Mouse (Mus musculus): ENCODE data around the gene Gm49336.

DNA sequence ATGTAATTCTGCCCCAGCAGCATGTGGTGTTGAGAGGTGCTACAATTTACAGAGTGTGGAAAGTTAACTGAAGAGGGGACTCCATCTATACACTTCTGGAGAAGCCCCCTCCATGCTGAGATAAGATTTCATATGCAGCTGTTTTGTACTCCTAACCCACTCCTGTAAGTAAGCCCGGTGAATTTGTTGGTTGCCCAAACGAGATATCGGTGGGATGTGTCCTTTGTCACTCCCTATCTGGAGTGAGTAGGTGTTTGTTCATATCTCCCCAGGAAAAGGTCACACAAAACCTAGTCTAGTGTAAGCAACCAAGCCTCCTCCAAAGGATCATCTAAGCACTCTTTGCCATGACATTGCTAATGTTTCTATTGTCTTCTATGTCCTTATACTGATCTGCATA lies 2.2 kb upstream of the Gm49336 start:
- TF ChIP-seq CTCF (IDR thresholded peaks at IDR 0.05; ENCODE audit: insufficient read depth, low read length) (no peak), POLR2A (IDR thresholded peaks at IDR 0.05; ENCODE audit: borderline replicate concordance, extremely low read depth, low read depth, low read length) (no peak)
